Mouse (Mus musculus): Measurements from ENCODE around the gene Zic3. TPM values are rescaled to one million over a fixed set of nuclear protein-coding genes. Genes with fewer than 3 reads are reported as not detected.

The Zic3 gene
- not detected in 2 replicates for polyA plus RNA-seq (2014; fragmentation: Nextera tagmentation; extraction: Ambion mirVana)

GRCm38 (mm10) chrX:58022400-58022799 lies at the start of gene Zic3:
Gene Zic3, plus strand, starts transcription at chrX:58022700.
- H3K27ac ChIP-seq (ENCODE audit: low read depth): no peak within 1 kb of the TSS
- no peak within 1 kb of the TSS for H3K4me3 ChIP-seq (ENCODE audit: low read depth, low read length)
- no peaks in the 10 kb centered on the region for H3K4me1 ChIP-seq (ENCODE audit: insufficient read depth)
- 64% methylated on average over 2 of the region's 2 CpGs for WGBS
- H3K4me2 ChIP-seq: no peak within 1 kb of the TSS
- no peaks in the 10 kb centered on the region for H3K36me3 ChIP-seq (ENCODE audit: insufficient read depth)
- H3K9me3 ChIP-seq (ENCODE audit: low read depth, low read length): no peaks in the 10 kb centered on the region
- no peak for ATAC-seq (ENCODE audit: insufficient read depth)
- TF ChIP-seq CTCF (IDR thresholded peaks at IDR 0.05; ENCODE audit: low read depth): no peak
- DNase-seq: no peak
- H3K9ac ChIP-seq: no peak within 1 kb of the TSS
- H3K27me3 ChIP-seq (ENCODE audit: insufficient read depth, low read length): peaks cover 57% of the 10 kb centered on the region

GRCm38 (mm10) chrX:57982351-57982750 lies 40.1 kb upstream of the Zic3 start:
- H3K27ac ChIP-seq (ENCODE audit: low read depth): no peak overlapping the region
- no peaks in the 10 kb centered on the region for H3K27me3 ChIP-seq (ENCODE audit: insufficient read depth, low read length)
- no peaks in the 10 kb centered on the region for H3K36me3 ChIP-seq (ENCODE audit: insufficient read depth)
- no peak for TF ChIP-seq CTCF (IDR thresholded peaks at IDR 0.05; ENCODE audit: low read depth)
- no peak overlapping the region for H3K4me2 ChIP-seq
- 78% methylated on average over 4 of the region's 4 CpGs for WGBS
- no peak overlapping the region for H3K9ac ChIP-seq
- no peaks in the 10 kb centered on the region for H3K9me3 ChIP-seq (ENCODE audit: low read depth, low read length)
- ATAC-seq (ENCODE audit: insufficient read depth) (no peak), DNase-seq (no peak)
- H3K4me3 ChIP-seq (ENCODE audit: low read depth, low read length): no peak overlapping the region
- no peaks in the 10 kb centered on the region for H3K4me1 ChIP-seq (ENCODE audit: insufficient read depth)

GRCm38 (mm10) chrX:57987455-57988109 lies 34.9 kb upstream of the Zic3 start:
- no peak overlapping the region for H3K4me2 ChIP-seq
- no peak for ATAC-seq (ENCODE audit: insufficient read depth)
- peak; percentile 0 for DNase-seq
- H3K9me3 ChIP-seq (ENCODE audit: low read depth, low read length): no peaks in the 10 kb centered on the region
- no peaks in the 10 kb centered on the region for H3K36me3 ChIP-seq (ENCODE audit: insufficient read depth)
- no peak overlapping the region for H3K9ac ChIP-seq
- no peak overlapping the region for H3K4me3 ChIP-seq (ENCODE audit: low read depth, low read length)
- no peaks in the 10 kb centered on the region for H3K4me1 ChIP-seq (ENCODE audit: insufficient read depth)
- no peaks in the 10 kb centered on the region for H3K27me3 ChIP-seq (ENCODE audit: insufficient read depth, low read length)
- WGBS: 68% methylated on average over 10 of the region's 10 CpGs
- no peak overlapping the region for H3K27ac ChIP-seq (ENCODE audit: low read depth)
- TF ChIP-seq CTCF (IDR thresholded peaks at IDR 0.05; ENCODE audit: low read depth): no peak

GRCm38 (mm10) chrX:58013391-58013790 lies 9.1 kb upstream of the Zic3 start:
- Histone ChIP-seq H3K27me3 (ENCODE audit: insufficient read depth, low read length) (peaks cover 41% of the 10 kb centered on the region), H3K4me1 (ENCODE audit: insufficient read depth) (no peaks in the 10 kb centered on the region), H3K4me2 (no peak overlapping the region), H3K4me3 (ENCODE audit: low read depth, low read length) (no peak overlapping the region), H3K9ac (no peak overlapping the region), H3K27ac (ENCODE audit: low read depth) (no peak overlapping the region), H3K9me3 (ENCODE audit: low read depth, low read length) (no peaks in the 10 kb centered on the region), H3K36me3 (ENCODE audit: insufficient read depth) (no peaks in the 10 kb centered on the region)
- ATAC-seq (ENCODE audit: insufficient read depth) (no peak), DNase-seq (no peak)
- TF ChIP-seq CTCF (IDR thresholded peaks at IDR 0.05; ENCODE audit: low read depth): no peak
- WGBS: 58% methylated on average over 5 of the region's 5 CpGs

- TF ChIP-seq CTCF (IDR thresholded peaks at IDR 0.05; ENCODE audit: low read depth): no peak
- Histone ChIP-seq H3K27me3 (ENCODE audit: insufficient read depth, low read length) (peaks cover 47% of the 10 kb centered on the region), H3K9me3 (ENCODE audit: low read depth, low read length) (no peaks in the 10 kb centered on the region), H3K27ac (ENCODE audit: low read depth) (no peak overlapping the region), H3K36me3 (ENCODE audit: insufficient read depth) (no peaks in the 10 kb centered on the region), H3K4me3 (ENCODE audit: low read depth, low read length) (no peak overlapping the region), H3K9ac (no peak overlapping the region), H3K4me2 (no peak overlapping the region), H3K4me1 (ENCODE audit: insufficient read depth) (no peaks in the 10 kb centered on the region)
- DNase-seq: no peak
- no peak for ATAC-seq (ENCODE audit: insufficient read depth)
- WGBS: 22% methylated on average over 12 of the region's 12 CpGs
Measured at GRCm38 (mm10) chrX:58014093-58014492, 8.4 kb upstream of the Zic3 start.

- H3K4me1 ChIP-seq (ENCODE audit: insufficient read depth): no peaks in the 10 kb centered on the region
- no peak for DNase-seq
- 17% methylated on average over 13 of the region's 13 CpGs for WGBS
- no peaks in the 10 kb centered on the region for H3K36me3 ChIP-seq (ENCODE audit: insufficient read depth)
- no peak overlapping the region for H3K4me3 ChIP-seq (ENCODE audit: low read depth, low read length)
- no peak for ATAC-seq (ENCODE audit: insufficient read depth)
- no peak overlapping the region for H3K4me2 ChIP-seq
- no peaks in the 10 kb centered on the region for H3K9me3 ChIP-seq (ENCODE audit: low read depth, low read length)
- TF ChIP-seq CTCF (IDR thresholded peaks at IDR 0.05; ENCODE audit: low read depth): no peak
- H3K9ac ChIP-seq: no peak overlapping the region
- H3K27ac ChIP-seq (ENCODE audit: low read depth): no peak overlapping the region
- peaks cover 51% of the 10 kb centered on the region for H3K27me3 ChIP-seq (ENCODE audit: insufficient read depth, low read length)
Measured at GRCm38 (mm10) chrX:58014761-58015160, 7.7 kb upstream of the Zic3 start.

GRCm38 (mm10) chrX:58015336-58015945 lies 7.1 kb upstream of the Zic3 start:
- H3K27me3 ChIP-seq (ENCODE audit: insufficient read depth, low read length): peaks cover 57% of the 10 kb centered on the region
- 12% methylated on average over 29 of the region's 29 CpGs for WGBS
- H3K4me3 ChIP-seq (ENCODE audit: low read depth, low read length): no peak overlapping the region
- no peaks in the 10 kb centered on the region for H3K36me3 ChIP-seq (ENCODE audit: insufficient read depth)
- H3K4me1 ChIP-seq (ENCODE audit: insufficient read depth): no peaks in the 10 kb centered on the region
- TF ChIP-seq CTCF (IDR thresholded peaks at IDR 0.05; ENCODE audit: low read depth): no peak
- no peak overlapping the region for H3K4me2 ChIP-seq
- ATAC-seq (ENCODE audit: insufficient read depth): no peak
- no peak overlapping the region for H3K27ac ChIP-seq (ENCODE audit: low read depth)
- no peak overlapping the region for H3K9ac ChIP-seq
- DNase-seq: no peak
- H3K9me3 ChIP-seq (ENCODE audit: low read depth, low read length): no peaks in the 10 kb centered on the region

Measured in lung, embryonic 14.5 days (tissue).